Mouse (Mus musculus) lung, postnatal 25 days (tissue): Measurements from ENCODE around the gene Nmrk2.
"Not testable (repeated sequence)": the region's sequence is repeated elsewhere in the genome, so short reads cannot be mapped to it uniquely, and the experiment has no call there.

ENCODE experiments used
- DNase-seq: peaks from one replicate; pipeline ENCODE4 v3.0.0; 2022; ENCODE audit warnings: low spot score

Nmrk2 gene

GRCm38 (mm10) chr10:81201807-81202758 lies at the start of gene Nmrk2:
Nmrk2 (minus strand) TSS chr10:81202051.
- DNase-seq: no peak

- no peak for DNase-seq
Measured at GRCm38 (mm10) chr10:81249442-81249841, 47.6 kb upstream of the Nmrk2 start.

- no peak for DNase-seq
Measured at GRCm38 (mm10) chr10:81247804-81248203, 46.0 kb upstream of the Nmrk2 start.

- DNase-seq: no peak
Measured at GRCm38 (mm10) chr10:81245166-81245565, 43.3 kb upstream of the Nmrk2 start.

GRCm38 (mm10) chr10:81244595-81244994 lies 42.7 kb upstream of the Nmrk2 start:
- DNase-seq: peak; percentile 75

GRCm38 (mm10) chr10:81244146-81244545 lies 42.3 kb upstream of the Nmrk2 start:
- no peak for DNase-seq

GRCm38 (mm10) chr10:81242021-81242420 lies 40.2 kb upstream of the Nmrk2 start:
- DNase-seq: no peak

GRCm38 (mm10) chr10:81240876-81241275 lies 39.0 kb upstream of the Nmrk2 start:
- peak; percentile 35 for DNase-seq

GRCm38 (mm10) chr10:81238618-81239017 lies 36.8 kb upstream of the Nmrk2 start:
- DNase-seq: no peak

GRCm38 (mm10) chr10:81236471-81237268 lies 34.8 kb upstream of the Nmrk2 start:
- DNase-seq: no peak

- no peak for DNase-seq
Measured at GRCm38 (mm10) chr10:81234206-81234605, 32.4 kb upstream of the Nmrk2 start.

GRCm38 (mm10) chr10:81233226-81233585 lies 31.4 kb upstream of the Nmrk2 start:
- no peak for DNase-seq

GRCm38 (mm10) chr10:81232580-81233225 lies 30.9 kb upstream of the Nmrk2 start, which contains the start of gene Zfr2:
Zfr2 (plus strand) TSS chr10:81233155.
- peak; percentile 93 for DNase-seq

- no peak for DNase-seq
Measured at GRCm38 (mm10) chr10:81231436-81231835, 29.6 kb upstream of the Nmrk2 start.

GRCm38 (mm10) chr10:81230438-81231332 lies 28.8 kb upstream of the Nmrk2 start, which contains the start of gene Atcay:
Atcay (minus strand) TSS chr10:81230833.
- DNase-seq: no peak

- no peak for DNase-seq
Measured at GRCm38 (mm10) chr10:81229735-81230437, 28.0 kb upstream of the Nmrk2 start.

GRCm38 (mm10) chr10:81223731-81224130 lies 21.9 kb upstream of the Nmrk2 start:
- DNase-seq: not testable (repeated sequence)

- DNase-seq: no peak
Measured at GRCm38 (mm10) chr10:81221402-81222015, 19.7 kb upstream of the Nmrk2 start.

GRCm38 (mm10) chr10:81217964-81218363 lies 16.1 kb upstream of the Nmrk2 start:
- peak; percentile 73 for DNase-seq

- peak; percentile 30 for DNase-seq
Measured at GRCm38 (mm10) chr10:81217267-81217666, 15.4 kb upstream of the Nmrk2 start.
